Mouse (Mus musculus) megakaryocyte, embryonic 14.5 days (primary cell): ENCODE results near the gene Rbms3. TPM values are rescaled to one million over a fixed set of nuclear protein-coding genes. Genes with fewer than 3 reads are reported as not detected.

Experiments
- H3K27me3 ChIP-seq: replicated peaks from 2 replicates; pipeline ENCODE3; 2012; ENCODE audit warnings: inconsistent platforms
- H3K36me3 ChIP-seq: replicated peaks from 2 replicates; pipeline ENCODE3; 2012; ENCODE audit warnings: low read length, inconsistent platforms, mixed read lengths
- H3K4me1 ChIP-seq: 2 replicates; pipeline ENCODE4 v1.6.1; 2012; ENCODE audit warnings: inconsistent platforms
- H3K4me3 ChIP-seq: replicated peaks from 2 replicates; pipeline ENCODE3; 2012; ENCODE audit warnings: moderate library complexity, mild to moderate bottlenecking, inconsistent platforms
- H3K9me3 ChIP-seq: 2 replicates; pipeline ENCODE4 v1.6.1; 2012; ENCODE audit warnings: inconsistent platforms
- FLI1 ChIP-seq: IDR thresholded peaks from 2 replicates; pipeline ENCODE4 v1.6.1; 2012; ENCODE audit warnings: low read length, inconsistent platforms, mixed read lengths
- GATA1 ChIP-seq: IDR thresholded peaks from 3 replicates; pipeline ENCODE4 v1.6.1; 2012; ENCODE audit warnings: mixed read lengths, low read length, inconsistent platforms, borderline replicate concordance
- polyA plus RNA-seq: library from polyadenylated mRNA; stranded (reverse); fragments of >175 nt; gene quantifications from 2 replicates; pipeline ENCODE4 v1.2.3, GENCODE M21; 2012; ENCODE audit warnings: low replicate concordance; ENCODE audit not compliant: insufficient read depth

Rbms3 gene
- polyA plus RNA-seq, 1 experiment = not detected

GRCm38 (mm10) chr9:117529281-117529680, 100.4 kb downstream of the Rbms3 start:
- no peaks in the 10 kb centered on the region for H3K27me3 ChIP-seq
- H3K9me3 ChIP-seq = peaks cover 25% of the 10 kb centered on the region
- no peaks in the 10 kb centered on the region for H3K4me1 ChIP-seq
- TF ChIP-seq FLI1 (no peak), GATA1 (no peak)
- H3K36me3 ChIP-seq = no peaks in the 10 kb centered on the region
- H3K4me3 ChIP-seq = no peak overlapping the region

DNA sequence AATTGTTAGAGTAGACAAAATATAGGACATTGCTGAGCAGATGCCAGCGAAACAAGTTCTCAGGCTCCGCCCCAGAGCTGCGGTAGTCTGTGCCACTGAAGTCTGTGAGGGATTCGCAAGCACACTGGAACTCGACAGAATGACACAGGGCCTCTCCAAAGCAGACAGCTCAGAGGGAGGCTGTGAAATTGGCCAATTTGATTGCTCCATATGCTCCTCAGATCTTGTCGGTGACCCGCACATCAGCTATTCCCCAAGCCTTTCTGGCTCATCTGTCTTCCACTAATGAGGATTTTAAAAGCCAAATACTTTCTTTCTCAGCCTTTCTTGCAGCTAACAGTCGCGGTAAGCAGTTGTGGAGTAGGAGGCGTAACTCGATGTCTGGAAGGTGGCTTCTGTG, 120.8 kb downstream of the Rbms3 start:
- peaks cover 32% of the 10 kb centered on the region for H3K9me3 ChIP-seq
- H3K36me3 ChIP-seq = no peaks in the 10 kb centered on the region
- H3K4me1 ChIP-seq = no peaks in the 10 kb centered on the region
- no peak overlapping the region for H3K4me3 ChIP-seq
- H3K27me3 ChIP-seq = no peaks in the 10 kb centered on the region
- TF ChIP-seq GATA1 (no peak), FLI1 (no peak)

- H3K36me3 ChIP-seq = no peaks in the 10 kb centered on the region
- TF ChIP-seq FLI1 (no peak), GATA1 (no peak)
- H3K9me3 ChIP-seq = peaks cover 34% of the 10 kb centered on the region
- no peak overlapping the region for H3K4me3 ChIP-seq
- no peaks in the 10 kb centered on the region for H3K4me1 ChIP-seq
- no peaks in the 10 kb centered on the region for H3K27me3 ChIP-seq
These were observed 137.8 kb downstream of the Rbms3 start for GRCm38 (mm10) chr9:117491866-117492265.

GRCm38 (mm10) chr9:117484396-117484795, 145.3 kb downstream of the Rbms3 start:
- Histone ChIP-seq H3K9me3 (peaks cover 32% of the 10 kb centered on the region), H3K4me1 (no peaks in the 10 kb centered on the region), H3K27me3 (no peaks in the 10 kb centered on the region), H3K4me3 (no peak overlapping the region), H3K36me3 (no peaks in the 10 kb centered on the region)
- no peak for TF ChIP-seq GATA1
- no peak for TF ChIP-seq FLI1

GRCm38 (mm10) chr9:117476753-117477152, 153.0 kb downstream of the Rbms3 start:
- Histone ChIP-seq H3K36me3 (no peaks in the 10 kb centered on the region), H3K27me3 (no peaks in the 10 kb centered on the region), H3K4me3 (no peak overlapping the region), H3K9me3 (peaks cover 26% of the 10 kb centered on the region), H3K4me1 (no peaks in the 10 kb centered on the region)
- TF ChIP-seq FLI1 (no peak), GATA1 (no peak)

GRCm38 (mm10) chr9:117452816-117453215, 176.9 kb downstream of the Rbms3 start:
- Histone ChIP-seq H3K36me3 (no peaks in the 10 kb centered on the region), H3K4me1 (no peaks in the 10 kb centered on the region), H3K4me3 (no peak overlapping the region), H3K9me3 (peaks cover 24% of the 10 kb centered on the region), H3K27me3 (no peaks in the 10 kb centered on the region)
- TF ChIP-seq FLI1 = no peak
- no peak for TF ChIP-seq GATA1

DNA sequence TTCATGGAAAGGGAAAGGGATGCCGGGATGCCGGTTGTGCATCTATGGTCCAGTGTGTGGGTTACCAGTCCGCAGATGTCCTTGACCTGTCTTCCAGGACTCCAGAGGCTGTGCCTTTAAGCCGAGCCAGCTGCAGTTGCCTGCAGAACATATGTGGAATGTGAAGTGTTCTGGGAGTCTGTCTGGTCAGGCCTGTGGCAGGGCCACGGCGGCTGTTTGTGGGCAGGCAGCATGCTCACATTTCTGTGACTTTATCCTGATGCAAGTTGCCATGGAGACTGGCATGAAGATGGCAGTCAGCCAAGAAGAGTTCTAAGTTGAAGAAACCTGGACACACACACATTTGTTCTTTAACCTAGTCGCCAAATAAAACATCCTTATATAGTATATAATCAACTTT, 187.1 kb downstream of the Rbms3 start:
- Histone ChIP-seq H3K36me3 (no peaks in the 10 kb centered on the region), H3K27me3 (no peaks in the 10 kb centered on the region), H3K9me3 (peaks cover 11% of the 10 kb centered on the region), H3K4me1 (no peaks in the 10 kb centered on the region), H3K4me3 (no peak overlapping the region)
- no peak for TF ChIP-seq FLI1
- TF ChIP-seq GATA1 = no peak

DNA sequence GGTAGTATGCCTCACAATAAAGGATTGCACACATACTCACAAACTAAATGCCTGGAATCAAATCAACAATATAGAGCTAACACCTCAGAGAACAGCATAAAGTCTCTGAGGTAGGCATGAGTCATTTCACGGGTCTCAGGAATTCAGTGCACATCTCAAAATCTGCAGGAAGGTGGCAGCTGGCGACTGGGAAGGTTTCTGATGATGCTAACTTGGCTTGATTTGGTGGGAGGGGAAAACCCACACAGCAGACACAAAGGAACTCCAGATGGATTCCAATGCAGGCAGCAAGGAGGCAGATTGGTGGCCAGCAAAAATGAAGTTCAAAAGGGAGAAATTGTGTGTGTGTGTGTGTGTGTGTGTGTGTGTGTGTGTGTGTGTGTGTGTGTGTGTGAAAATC, 193.9 kb downstream of the Rbms3 start:
- TF ChIP-seq GATA1 = no peak
- no peak for TF ChIP-seq FLI1
- H3K4me1 ChIP-seq = no peaks in the 10 kb centered on the region
- H3K4me3 ChIP-seq = no peak overlapping the region
- no peaks in the 10 kb centered on the region for H3K27me3 ChIP-seq
- no peaks in the 10 kb centered on the region for H3K36me3 ChIP-seq
- H3K9me3 ChIP-seq = peaks cover 36% of the 10 kb centered on the region

GRCm38 (mm10) chr9:117430670-117431069, 199.0 kb downstream of the Rbms3 start:
- Histone ChIP-seq H3K36me3 (no peaks in the 10 kb centered on the region), H3K27me3 (no peaks in the 10 kb centered on the region), H3K9me3 (peaks cover 32% of the 10 kb centered on the region), H3K4me3 (no peak overlapping the region), H3K4me1 (no peaks in the 10 kb centered on the region)
- TF ChIP-seq GATA1 (no peak), FLI1 (no peak)

GRCm38 (mm10) chr9:117429217-117430105, 200.3 kb downstream of the Rbms3 start:
- no peaks in the 10 kb centered on the region for H3K36me3 ChIP-seq
- no peaks in the 10 kb centered on the region for H3K27me3 ChIP-seq
- H3K4me3 ChIP-seq = no peak overlapping the region
- no peaks in the 10 kb centered on the region for H3K4me1 ChIP-seq
- H3K9me3 ChIP-seq = peaks cover 29% of the 10 kb centered on the region
- TF ChIP-seq GATA1 = no peak
- no peak for TF ChIP-seq FLI1
